Mouse (Mus musculus) limb, embryonic 14.5 days (tissue): ENCODE measurements around the gene Spns3. TPM values are rescaled to one million over a fixed set of nuclear protein-coding genes. Genes with fewer than 3 reads are reported as not detected.

Source experiments
- ATAC-seq: fragments of 200-750 bp; cut with Nextera tagmentation; 2 replicates; pipeline ENCODE4 v1.8.0; 2017; ENCODE audit warnings: low read depth, moderate number of reproducible peaks, moderate TSS enrichment; ENCODE audit not compliant: low FRiP score
- DNase-seq: peaks from one replicate; pipeline ENCODE4 v3.0.0-alpha.2; 2015; ENCODE audit warnings: low spot score
- H3K27ac ChIP-seq: fragments of 300-500 bp; sonication (generic); replicated peaks from 2 replicates; pipeline ENCODE4 v1.5.1; 2014; ENCODE audit warnings: low read depth, mild to moderate bottlenecking, low read length, moderate library complexity, mixed read lengths
- H3K27me3 ChIP-seq: fragments of 300-500 bp; sonication (generic); 2 replicates; pipeline ENCODE4 v1.6.1; 2014; ENCODE audit warnings: low read length, mixed read lengths; ENCODE audit not compliant: control insufficient read depth, insufficient read depth
- H3K36me3 ChIP-seq: fragments of 300-500 bp; sonication (generic); 2 replicates; pipeline ENCODE4 v1.6.1; 2014; ENCODE audit warnings: mild to moderate bottlenecking, low read length, moderate library complexity, mixed read lengths; ENCODE audit not compliant: control insufficient read depth, insufficient read depth
- H3K4me1 ChIP-seq: fragments of 300-500 bp; sonication (generic); 2 replicates; pipeline ENCODE4 v1.6.1; 2014; ENCODE audit warnings: antibody characterized with exemption, low read length, mixed read lengths; ENCODE audit not compliant: control insufficient read depth, insufficient read depth
- H3K4me2 ChIP-seq: fragments of 300-500 bp; sonication (generic); replicated peaks from 2 replicates; pipeline ENCODE4 v1.6.1; 2014; ENCODE audit warnings: low read depth, mild to moderate bottlenecking, low read length, moderate library complexity; ENCODE audit not compliant: severe bottlenecking
- H3K4me3 ChIP-seq: fragments of 300-500 bp; sonication (generic); replicated peaks from 2 replicates; pipeline ENCODE4 v1.5.1; 2014; ENCODE audit warnings: low read length
- H3K9ac ChIP-seq: fragments of 300-500 bp; sonication (generic); 2 replicates; pipeline ENCODE4 v1.6.1; 2014; ENCODE audit warnings: mild to moderate bottlenecking, low read depth, low read length, moderate library complexity; ENCODE audit not compliant: severe bottlenecking
- H3K9me3 ChIP-seq: fragments of 300-500 bp; sonication (generic); 2 replicates; pipeline ENCODE4 v1.6.1; 2016; ENCODE audit warnings: low read length; ENCODE audit not compliant: control insufficient read depth
- POLR2A ChIP-seq: fragments of 200-500 bp; IDR thresholded peaks from 2 replicates; pipeline ENCODE4 v1.8.0; 2012; ENCODE audit warnings: inconsistent platforms, mild to moderate bottlenecking, moderate library complexity, borderline replicate concordance; ENCODE audit not compliant: insufficient read depth, insufficient read length; ENCODE audit errors: extremely low read depth
- WGBS: fragments of 180-500 bp; shearing (Covaris S2); extraction: QIAGEN DNeasy Blood & Tissue Kit; methylation state at CpG from one replicate; pipeline ENCODE4 v1.1.7; 2014; 5-methylcytosine and 5-hydroxymethylcytosine counted together
- polyA plus RNA-seq, 2 experiments: library from polyadenylated mRNA; depleted of rRNA in 1 of 2; stranded (reverse) in 1 of 2; unstranded in 1 of 2; fragments of >200 nt; fragmentation: Nextera tagmentation in 1 of 2; extraction: Ambion mirVana in 1 of 2; gene quantifications; 2 replicates each; pipeline versions ENCODE4 v1.2.1 to v1.2.3; 2012 to 2014

Spns3 gene
- polyA plus RNA-seq, 2 experiments = 0.41 to 0.62 TPM

DNA sequence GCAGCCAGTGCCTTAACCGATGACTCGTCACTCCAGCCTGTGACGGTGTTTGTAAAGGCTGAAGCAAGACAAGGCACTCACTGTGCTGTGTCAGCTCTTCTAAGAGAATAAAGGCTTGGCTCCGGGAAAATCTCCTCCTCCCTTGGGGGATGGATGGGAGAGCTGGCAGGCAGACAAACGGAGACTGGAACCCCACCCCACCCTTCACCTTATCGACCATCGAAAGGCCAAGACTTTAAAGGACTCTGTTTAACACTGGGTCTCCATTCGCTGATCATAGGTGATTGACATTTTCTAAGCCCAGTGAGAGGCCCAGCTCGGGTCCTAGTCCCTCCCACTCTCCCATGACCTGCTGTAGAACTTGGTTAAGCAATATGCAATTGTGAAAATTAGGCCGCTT is 8.4 kb downstream of the Spns3 start:
- 64% methylated on average over 10 of the region's 10 CpGs for WGBS
- H3K4me1 ChIP-seq = no peaks in the 10 kb centered on the region
- no peaks in the 10 kb centered on the region for H3K27me3 ChIP-seq
- no peak overlapping the region for H3K4me2 ChIP-seq
- no peak for DNase-seq
- no peak for TF ChIP-seq POLR2A
- no peak overlapping the region for H3K9ac ChIP-seq
- H3K9me3 ChIP-seq = no peaks in the 10 kb centered on the region
- no peaks in the 10 kb centered on the region for H3K36me3 ChIP-seq
- no peak for ATAC-seq
- no peak overlapping the region for H3K4me3 ChIP-seq
- H3K27ac ChIP-seq = no peak overlapping the region

DNA sequence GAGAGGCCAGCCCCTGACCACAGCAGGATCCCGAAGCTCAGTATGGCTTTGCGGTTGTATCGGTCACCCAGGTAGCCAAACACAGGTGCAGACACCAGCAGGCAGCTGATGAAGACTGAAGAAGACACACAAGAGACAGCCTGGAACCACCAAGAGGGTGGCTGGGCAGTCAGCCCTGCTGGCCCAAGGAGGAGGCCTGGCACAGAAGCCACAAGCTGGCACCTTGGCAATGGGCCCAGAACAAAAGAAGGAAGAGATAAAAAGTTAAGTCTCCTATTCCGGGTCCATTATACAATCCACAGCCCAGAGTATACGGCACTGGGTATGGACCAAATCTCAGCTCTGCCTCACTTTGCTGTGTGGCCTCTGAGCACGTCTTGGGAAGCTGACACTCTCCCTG is 9.9 kb downstream of the Spns3 start:
- Histone ChIP-seq H3K27ac (no peak overlapping the region), H3K9ac (no peak overlapping the region), H3K4me3 (no peak overlapping the region), H3K27me3 (no peaks in the 10 kb centered on the region), H3K4me2 (no peak overlapping the region), H3K36me3 (no peaks in the 10 kb centered on the region), H3K4me1 (no peaks in the 10 kb centered on the region), H3K9me3 (no peaks in the 10 kb centered on the region)
- TF ChIP-seq POLR2A = no peak
- WGBS = 80% methylated on average over 6 of the region's 6 CpGs
- ATAC-seq (no peak), DNase-seq (no peak)

DNA sequence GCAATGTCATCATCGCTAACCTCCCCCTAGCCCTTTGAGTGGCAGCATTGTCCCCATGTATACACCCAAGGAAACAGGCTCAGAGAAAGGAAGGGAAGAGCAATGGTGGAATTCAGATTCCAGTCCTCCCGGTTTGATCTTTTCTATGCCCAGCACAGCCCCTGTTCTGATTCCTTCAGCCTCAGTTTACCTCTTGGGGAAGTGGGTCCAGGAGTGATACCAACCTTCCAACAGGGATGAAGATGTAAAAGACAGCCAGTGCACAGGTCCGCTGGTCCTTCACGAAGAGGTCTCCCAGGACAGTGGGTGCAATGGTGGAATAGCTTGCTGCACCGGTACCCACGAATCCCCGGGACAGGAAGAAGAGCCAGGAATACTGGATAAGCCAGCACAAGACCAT is 11.5 kb downstream of the Spns3 start:
- Histone ChIP-seq H3K9ac (no peak overlapping the region), H3K4me3 (no peak overlapping the region), H3K4me2 (no peak overlapping the region), H3K27ac (no peak overlapping the region), H3K4me1 (no peaks in the 10 kb centered on the region), H3K9me3 (no peaks in the 10 kb centered on the region), H3K36me3 (no peaks in the 10 kb centered on the region), H3K27me3 (no peaks in the 10 kb centered on the region)
- ATAC-seq (no peak), DNase-seq (no peak)
- 88% methylated on average over 7 of the region's 7 CpGs for WGBS
- TF ChIP-seq POLR2A = no peak

DNA sequence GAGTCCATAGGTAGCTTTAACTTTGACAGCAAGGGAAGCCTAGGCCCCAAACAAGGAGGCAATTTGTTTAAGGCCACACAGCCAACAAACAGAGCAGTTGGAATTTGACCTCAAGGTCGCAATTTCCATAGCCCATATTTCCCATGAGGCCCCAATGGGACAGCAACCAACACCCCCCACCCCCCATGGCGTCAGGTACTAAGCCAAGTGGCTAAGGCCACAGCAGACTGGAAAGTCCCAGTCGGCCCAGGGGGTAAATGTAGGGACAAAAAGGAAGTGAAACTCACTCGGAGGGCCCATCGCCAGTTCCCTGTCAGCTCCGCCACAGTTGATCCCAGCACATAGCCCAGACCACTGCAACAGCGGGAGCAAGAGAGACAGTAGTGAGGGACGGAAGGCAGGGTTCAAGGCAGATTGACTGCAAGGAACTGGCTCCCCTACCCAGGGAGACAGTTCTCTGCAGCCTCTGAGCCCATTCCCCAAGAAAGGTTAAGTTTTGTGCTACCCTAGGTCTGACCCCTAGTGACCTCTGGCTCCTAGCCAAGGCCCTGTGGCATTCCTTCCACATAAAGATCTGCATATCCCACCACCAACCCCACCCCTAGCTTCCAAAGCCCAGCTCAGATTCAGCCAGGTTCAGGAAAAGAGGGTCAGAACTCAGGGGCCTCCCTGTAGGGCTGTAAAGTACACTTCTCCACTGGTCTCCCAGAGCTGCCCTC is 12.1 kb downstream of the Spns3 start:
- 59% methylated on average over 8 of the region's 8 CpGs for WGBS
- Histone ChIP-seq H3K9ac (no peak overlapping the region), H3K36me3 (no peaks in the 10 kb centered on the region), H3K27ac (no peak overlapping the region), H3K27me3 (no peaks in the 10 kb centered on the region), H3K4me1 (no peaks in the 10 kb centered on the region), H3K4me2 (no peak overlapping the region), H3K4me3 (no peak overlapping the region), H3K9me3 (no peaks in the 10 kb centered on the region)
- no peak for TF ChIP-seq POLR2A
- ATAC-seq (no peak), DNase-seq (no peak)

DNA sequence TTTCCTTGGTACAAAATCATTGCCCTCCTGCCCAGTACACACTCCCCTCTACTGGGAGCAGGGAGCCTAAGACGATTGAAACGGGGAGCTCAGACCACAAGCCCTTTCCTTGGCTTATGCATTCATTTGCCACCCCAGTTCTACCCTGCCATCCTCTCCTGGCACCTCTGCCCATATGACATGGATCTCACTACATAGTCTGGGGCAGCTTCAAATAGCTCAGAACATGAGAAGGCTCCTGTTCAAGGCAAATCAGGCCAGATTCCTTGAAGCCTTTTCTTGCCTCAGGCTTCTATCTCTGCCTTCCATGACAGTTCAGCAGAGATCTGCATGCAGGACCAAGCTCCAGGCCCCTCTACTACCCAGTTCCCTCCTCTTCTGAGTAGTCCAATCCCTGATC is 12.8 kb downstream of the Spns3 start:
- Histone ChIP-seq H3K9me3 (no peaks in the 10 kb centered on the region), H3K4me3 (no peak overlapping the region), H3K27ac (no peak overlapping the region), H3K9ac (no peak overlapping the region), H3K27me3 (no peaks in the 10 kb centered on the region), H3K36me3 (no peaks in the 10 kb centered on the region), H3K4me2 (no peak overlapping the region), H3K4me1 (no peaks in the 10 kb centered on the region)
- TF ChIP-seq POLR2A = no peak
- ATAC-seq = no peak
- DNase-seq = no peak
- WGBS = 83% methylated on average over 2 of the region's 2 CpGs
